Mouse (Mus musculus) WW6 (cell line): ENCODE measurements around the gene Lta.
A peak's percentile ranks its signal among the peaks of the same experiment; 100 is the strongest.

Experiments
- DNase-seq: peaks from one replicate; pipeline ENCODE4 v3.0.0-alpha.2; 2013; ENCODE audit warnings: low read depth, low spot score

Lta gene

GRCm38 (mm10) chr17:35210593-35210992 lies 5.4 kb upstream of the Lta start:
- no peak for DNase-seq

DNA sequence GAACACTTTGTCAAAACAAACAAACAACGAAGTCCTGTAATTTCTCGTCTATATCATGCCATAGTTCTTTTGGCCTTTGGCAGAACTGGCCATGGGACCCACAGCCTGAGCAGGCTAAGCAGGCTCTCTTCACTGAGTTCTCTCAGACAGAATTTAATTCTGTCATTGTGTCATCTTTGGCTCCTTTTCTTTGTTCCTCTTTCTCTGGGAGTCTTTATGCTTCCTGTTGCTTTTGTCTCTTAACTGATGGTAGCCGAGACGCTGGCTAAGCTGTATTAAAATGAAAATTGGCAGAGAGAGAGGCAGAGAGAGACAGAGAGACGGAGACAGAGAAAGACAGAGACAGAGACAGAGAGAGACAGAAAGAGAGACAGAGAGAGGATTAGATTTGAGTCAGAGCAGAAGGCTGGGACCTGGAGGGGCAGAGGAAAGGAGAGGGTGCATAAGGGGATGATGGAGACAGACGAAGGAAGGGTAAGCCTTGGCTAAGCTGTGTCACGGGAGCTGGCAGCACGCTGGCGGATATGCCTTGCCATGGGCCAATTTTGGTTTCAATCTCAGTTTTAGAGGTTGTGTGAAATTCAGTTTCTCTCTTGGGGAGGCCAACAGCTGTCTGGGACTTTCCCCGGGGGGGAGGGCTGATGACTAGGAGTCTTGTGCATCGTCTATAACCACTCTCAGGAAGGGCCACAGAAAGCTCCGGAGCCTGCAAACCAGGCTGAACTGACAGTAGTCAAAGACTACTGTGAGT lies 4.8 kb upstream of the Lta start:
- no peak for DNase-seq

DNA sequence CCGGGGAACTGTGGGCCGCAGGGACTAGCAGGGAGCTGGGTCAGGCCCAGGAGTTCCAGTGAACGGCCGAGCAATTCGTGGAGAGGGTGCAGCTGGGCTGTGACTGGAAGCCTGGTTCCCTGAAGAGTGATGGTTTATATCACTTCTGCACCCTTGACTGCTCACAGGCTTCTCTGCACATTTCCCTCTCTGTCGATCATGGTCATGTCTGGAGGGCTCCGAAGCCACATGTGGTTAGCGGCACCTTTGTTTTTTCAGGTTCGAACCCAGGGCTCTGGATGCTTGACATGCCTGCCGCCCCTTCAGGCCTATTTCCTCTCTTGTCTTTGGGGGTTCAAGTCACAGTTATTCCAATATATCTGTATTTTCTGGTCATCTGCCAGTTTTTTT lies 224 bp upstream of the Lta start:
- no peak for DNase-seq

DNA sequence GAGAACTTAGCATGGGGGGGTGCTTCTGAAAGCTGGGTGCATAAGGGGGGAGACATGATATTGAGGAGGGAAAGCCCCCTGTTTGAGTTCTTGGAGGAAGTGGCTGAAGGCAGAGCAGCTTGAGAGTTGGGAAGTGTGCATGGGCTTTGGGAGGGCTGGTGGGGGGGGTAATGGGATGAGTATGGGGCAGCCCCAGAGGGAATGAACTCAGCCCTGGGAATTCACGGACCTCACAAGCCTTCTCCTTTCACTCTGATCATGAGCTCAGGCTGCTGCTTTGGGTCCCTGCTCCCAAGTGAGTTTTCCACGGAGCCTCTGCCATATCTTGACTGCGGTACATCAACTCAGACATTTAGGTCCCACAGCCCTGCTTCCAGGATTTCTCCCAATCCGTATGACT lies 2.7 kb downstream of the Lta start:
- DNase-seq = no peak

- DNase-seq = no peak
Observed at GRCm38 (mm10) chr17:35201787-35202186, 3.4 kb downstream of the Lta start, which contains the start of gene Tnf. TSS of gene Tnf (minus strand) at chr17:35202007.

DNA sequence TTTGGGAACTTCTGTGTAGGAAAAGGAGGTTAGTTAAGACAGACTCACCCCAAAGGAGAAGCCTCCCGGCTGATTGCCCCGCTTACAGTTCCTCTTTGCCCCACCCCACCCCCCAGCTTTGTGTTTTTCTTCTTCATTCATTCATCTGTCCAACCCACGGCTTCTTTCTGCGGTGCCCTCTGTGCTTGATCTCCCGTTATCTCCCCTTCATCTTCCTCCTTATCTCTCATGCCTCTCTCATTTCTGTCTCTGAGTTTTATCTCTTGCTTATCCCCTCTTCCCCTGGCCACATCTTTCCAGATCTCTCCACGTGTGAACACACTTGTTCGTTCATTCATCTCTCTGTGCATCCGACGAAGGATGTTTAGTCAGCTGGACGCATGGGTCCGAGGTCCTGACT lies 4.0 kb downstream of the Lta start:
- DNase-seq = no peak

- no peak for DNase-seq
Observed at GRCm38 (mm10) chr17:35200398-35200797, 4.8 kb downstream of the Lta start.

GRCm38 (mm10) chr17:35198946-35199345 lies 6.2 kb downstream of the Lta start:
- DNase-seq = no peak

DNA sequence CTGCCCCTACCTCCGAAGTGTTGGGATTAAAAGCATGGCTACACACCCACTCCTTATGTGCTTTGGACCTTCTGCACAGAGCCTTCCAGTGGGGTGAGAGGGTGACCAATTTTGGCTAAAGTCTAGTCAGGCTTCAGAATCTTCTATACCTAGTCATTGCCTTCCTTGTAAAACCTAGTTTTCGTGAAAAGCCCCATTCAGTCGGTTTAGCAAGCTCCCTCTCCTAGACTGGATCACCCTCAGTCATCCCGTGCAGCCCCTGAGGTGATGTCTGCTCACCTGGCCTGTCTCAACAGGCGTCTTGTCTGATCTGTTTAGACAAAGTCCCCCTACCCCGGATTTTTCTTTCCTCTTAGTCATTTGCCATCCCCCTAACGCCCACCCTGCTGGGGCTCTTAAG lies 7.1 kb downstream of the Lta start:
- no peak for DNase-seq

DNA sequence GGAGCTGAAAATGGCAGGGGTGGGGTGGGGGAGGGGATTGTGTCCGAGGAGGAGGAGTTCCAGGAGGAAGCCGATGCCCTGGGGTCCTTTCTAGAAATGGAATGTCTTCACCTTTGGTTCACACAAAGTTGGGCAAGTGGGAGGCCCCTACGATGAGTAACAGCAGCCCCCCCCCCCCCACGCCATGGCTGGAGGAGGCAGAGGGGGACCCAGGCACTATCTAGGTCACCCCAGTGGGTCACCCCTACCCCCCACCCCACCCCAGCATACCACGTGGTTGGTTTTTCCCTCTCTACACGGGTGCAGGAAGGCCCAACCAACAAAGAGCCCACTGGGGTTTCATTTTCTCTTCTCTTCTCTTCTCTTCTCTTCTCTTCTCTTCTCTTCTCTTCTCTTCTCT lies 8.0 kb downstream of the Lta start:
- DNase-seq = no peak

DNA sequence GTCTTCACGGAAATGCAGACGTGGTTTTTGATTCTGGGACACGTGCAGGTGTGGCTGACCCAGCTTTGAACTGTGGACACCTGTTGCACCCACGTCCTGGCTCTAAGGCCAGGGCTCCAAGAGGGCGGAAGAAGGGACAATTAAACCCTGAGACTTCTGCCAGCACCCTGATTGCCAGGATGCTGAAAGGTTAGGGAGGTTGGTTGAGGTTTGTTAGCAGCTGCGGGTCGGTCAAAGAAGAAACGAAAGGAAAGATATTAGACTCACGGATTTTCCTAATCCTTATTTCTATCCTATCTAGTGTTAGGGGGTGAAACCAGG lies 8.9 kb downstream of the Lta start:
- no peak for DNase-seq

DNA sequence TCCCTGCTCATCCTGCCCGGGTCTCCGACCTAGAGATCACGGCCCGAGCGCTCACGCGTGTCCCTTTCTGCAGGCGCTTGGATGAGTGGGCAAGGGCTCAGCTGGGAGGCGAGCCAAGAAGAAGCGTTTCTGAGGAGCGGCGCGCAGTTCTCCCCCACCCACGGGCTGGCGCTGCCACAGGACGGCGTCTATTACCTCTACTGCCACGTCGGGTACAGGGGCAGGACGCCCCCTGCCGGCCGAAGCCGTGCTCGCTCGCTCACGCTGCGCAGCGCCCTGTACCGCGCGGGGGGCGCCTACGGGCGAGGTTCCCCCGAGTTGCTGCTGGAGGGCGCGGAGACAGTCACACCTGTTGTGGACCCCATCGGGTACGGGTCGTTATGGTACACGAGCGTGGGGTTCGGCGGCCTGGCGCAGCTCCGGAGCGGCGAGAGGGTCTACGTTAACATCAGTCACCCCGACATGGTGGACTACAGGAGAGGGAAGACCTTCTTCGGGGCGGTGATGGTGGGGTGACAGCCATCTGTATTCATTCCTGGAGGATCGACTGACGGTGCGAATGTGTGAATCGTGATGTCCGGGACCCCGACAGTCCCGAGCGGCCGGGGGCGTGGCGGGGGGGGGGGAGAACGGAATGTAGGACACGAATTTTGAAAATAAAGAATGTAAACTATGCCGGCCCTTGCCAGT lies 9.4 kb downstream of the Lta start:
- no peak for DNase-seq

GRCm38 (mm10) chr17:35194844-35195630 lies 10.1 kb downstream of the Lta start:
- no peak for DNase-seq

DNA sequence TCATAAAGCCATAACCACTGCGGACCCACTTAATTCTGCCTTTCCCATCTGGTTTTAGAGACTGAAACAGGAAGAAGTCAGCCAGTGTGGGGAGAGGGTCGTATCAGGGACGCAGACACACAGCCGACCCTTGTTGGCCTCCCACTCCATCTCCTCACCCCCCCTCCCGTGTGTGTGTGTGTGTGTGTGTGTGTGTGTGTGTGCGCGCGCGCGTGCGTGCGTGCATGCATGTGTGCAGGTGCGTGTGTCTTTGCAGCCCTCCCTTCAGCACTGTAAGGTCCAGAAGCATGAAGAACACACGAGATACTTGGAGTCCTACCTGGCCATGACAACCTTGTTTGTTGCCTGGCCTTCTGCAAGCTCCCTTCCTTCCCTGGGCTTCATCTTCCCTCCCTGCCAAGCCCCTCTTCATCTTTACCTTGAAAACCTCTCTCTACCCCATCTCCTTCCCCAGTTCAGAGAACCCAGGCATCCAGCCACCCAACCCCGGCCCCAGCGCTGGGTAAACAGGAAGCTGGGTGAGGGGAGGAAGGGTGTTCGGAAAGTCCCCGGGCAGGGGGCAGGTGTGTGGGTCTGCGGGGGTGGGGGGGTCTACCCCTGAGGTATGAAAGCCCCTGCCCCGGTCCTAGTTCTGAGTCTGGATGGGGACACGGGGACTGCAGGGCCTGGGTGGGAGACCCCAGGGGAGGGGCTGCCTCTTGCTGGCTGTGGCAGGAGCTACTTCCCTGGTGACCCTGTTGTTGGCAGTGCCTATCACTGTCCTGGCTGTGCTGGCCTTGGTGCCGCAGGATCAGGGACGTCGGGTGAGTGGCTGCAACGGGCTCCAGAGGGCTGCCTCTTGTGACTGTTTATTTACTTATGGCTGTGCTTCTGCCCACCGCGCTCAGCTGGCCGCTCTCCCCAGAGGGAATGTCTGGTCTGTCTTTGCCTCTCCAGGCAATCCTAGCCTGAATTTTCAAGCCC lies 11.0 kb downstream of the Lta start, which contains the start of gene Ltb:
Gene Ltb, plus strand, starts transcription at position 559 of the 963 bp plus-strand sequence.
- DNase-seq = no peak

GRCm38 (mm10) chr17:35192924-35193323 lies 12.2 kb downstream of the Lta start:
- no peak for DNase-seq

DNA sequence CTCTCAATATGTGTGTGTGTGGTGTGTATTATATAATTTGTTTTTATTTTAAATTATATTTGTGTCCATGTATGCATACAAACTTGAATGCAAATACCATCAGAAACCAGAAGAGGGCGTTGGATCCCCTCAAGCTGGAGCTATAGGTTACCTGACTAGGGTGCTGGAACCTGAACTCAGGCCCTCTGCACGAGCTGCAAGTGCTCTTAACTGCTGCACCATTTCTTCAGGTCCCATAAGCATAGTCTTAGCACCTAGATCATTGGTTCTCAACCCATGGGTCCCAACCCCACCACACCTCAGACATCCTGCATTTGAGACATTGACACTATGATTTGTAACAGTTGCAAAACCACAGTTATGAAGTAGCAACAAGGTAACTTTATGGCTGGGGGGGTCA lies 13.4 kb downstream of the Lta start:
- no peak for DNase-seq

DNA sequence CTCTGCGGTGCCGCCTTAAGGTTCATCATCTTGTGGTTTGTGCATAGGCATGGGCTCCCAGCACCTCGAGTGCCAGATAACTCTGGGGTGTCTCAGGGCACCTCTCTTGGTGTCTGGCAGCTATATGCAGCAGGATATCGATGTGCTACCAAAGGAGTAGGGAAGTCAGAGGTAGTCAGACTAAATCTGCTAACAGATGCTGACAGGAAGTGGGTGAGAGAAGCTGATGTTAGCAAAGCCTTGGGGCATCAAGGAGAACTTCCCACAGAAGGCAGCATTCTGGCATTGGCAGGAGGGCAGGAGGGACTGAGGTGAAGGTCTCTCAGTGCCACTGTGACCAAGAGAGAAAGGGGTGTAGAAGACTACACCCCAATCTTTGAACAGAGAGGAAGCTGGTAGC lies 15.1 kb downstream of the Lta start:
- no peak for DNase-seq

DNA sequence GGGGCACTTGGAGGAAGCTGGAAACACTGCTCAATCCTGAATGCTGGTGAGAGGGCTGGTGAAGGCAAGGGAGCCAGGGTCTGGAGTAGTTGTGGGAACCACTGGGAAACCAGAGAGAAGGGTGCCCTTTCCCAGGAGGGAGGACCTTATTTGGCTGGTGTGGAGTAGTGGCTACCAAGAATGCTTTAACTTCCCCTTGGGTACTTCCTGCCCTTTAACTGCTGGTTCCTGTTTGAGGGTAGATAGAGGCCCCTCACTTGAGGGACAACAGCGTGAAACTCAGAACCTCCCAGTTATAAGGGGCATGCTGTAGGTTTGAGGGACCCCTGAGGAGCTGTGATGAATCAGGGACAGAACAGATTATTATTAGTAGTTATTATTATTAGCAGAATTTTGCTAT lies 16.0 kb downstream of the Lta start:
- DNase-seq = no peak

DNA sequence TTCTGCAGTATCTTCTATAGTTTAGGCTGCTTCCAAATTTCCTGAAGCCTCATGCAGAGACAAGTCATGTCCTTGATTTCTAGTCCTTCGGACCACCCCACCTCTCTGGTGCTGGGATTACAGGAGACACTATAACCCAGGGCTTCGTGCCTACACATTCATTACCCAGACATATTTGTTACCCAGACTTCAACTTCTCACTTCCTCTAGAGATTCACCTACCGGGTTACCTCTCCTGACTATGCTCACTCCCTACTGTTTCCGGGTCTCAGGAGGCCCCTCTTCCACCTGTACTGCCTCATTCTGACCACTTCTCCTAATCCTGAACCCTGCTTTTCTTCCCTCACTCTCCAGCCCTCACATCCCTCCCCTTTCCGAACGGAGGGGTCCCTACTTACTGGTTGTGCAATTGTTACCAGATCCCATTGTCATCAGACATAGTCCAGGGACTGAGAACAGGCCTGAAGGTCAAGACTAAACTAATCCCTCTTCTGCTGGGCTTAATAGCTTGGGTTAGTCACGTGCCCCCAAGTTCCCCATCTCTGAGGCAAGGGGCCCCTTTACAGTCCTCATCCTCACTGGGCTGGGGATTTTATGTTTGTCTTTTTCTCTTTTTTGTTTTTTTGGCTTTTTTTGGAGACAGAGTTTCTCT lies 17.1 kb downstream of the Lta start, which contains the start of gene Lst1:
Gene Lst1, minus strand, starts transcription at position 481 of the 652 bp plus-strand sequence.
- DNase-seq = no peak

DNA sequence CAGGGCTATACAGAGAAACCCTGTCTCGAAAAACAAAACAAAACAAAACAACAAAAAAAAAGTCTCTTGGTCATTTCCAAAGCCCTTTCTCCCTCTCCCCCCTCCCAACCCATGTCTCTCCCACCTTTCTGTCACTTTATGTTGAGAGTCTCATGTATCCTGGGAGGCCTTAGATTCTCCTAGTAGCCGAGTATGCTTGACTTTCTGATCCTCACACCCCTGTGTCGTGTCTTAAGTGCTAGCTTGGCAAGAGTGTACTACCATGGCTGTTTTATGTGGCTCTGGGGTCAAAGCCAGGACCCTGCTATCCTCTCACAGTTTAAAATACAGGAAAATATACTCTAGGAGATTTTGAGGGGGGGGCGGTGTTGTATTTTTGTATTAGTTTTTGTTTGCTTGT lies 17.8 kb downstream of the Lta start:
- no peak for DNase-seq

- DNase-seq = peak; percentile 67
Observed at GRCm38 (mm10) chr17:35186681-35187080, 18.5 kb downstream of the Lta start.
